Mouse (Mus musculus): ENCODE measurements at regions not wholly inside any gene's neighbourhood (a gene's known extent, or its start where the extent isn't known, plus 50 kb on each side); places are given as distances from the start of the nearest gene placed in this dataset.

GRCm38 (mm10) chr10:106113083-106113482 is 271.9 kb upstream of the Mettl25 start:
- no peak for TF ChIP-seq POLR2A (IDR thresholded peaks at IDR 0.05; ENCODE audit: borderline replicate concordance, extremely low read depth, insufficient read depth, insufficient read length, poor library complexity, severe bottlenecking)
- TF ChIP-seq CTCF (IDR thresholded peaks at IDR 0.05; ENCODE audit: borderline replicate concordance, extremely low read depth, insufficient read depth, insufficient read length): no peak
- DNase-seq (ENCODE audit: low read depth): no peak

- peak; percentile 58 for DNase-seq (ENCODE audit: low read depth)
- no peak for TF ChIP-seq POLR2A (IDR thresholded peaks at IDR 0.05; ENCODE audit: borderline replicate concordance, extremely low read depth, insufficient read depth, insufficient read length, poor library complexity, severe bottlenecking)
- TF ChIP-seq CTCF (IDR thresholded peaks at IDR 0.05; ENCODE audit: borderline replicate concordance, extremely low read depth, insufficient read depth, insufficient read length): no peak
Observed at GRCm38 (mm10) chr10:106114743-106115486, 273.7 kb upstream of the Mettl25 start.

- TF ChIP-seq POLR2A (IDR thresholded peaks at IDR 0.05; ENCODE audit: borderline replicate concordance, extremely low read depth, insufficient read depth, insufficient read length, poor library complexity, severe bottlenecking): no peak
- no peak for TF ChIP-seq CTCF (IDR thresholded peaks at IDR 0.05; ENCODE audit: borderline replicate concordance, extremely low read depth, insufficient read depth, insufficient read length)
- DNase-seq (ENCODE audit: low read depth): peak; percentile 13
Observed at GRCm38 (mm10) chr10:106121826-106122225, 280.6 kb upstream of the Mettl25 start.

GRCm38 (mm10) chr10:106122952-106123351 is 281.8 kb upstream of the Mettl25 start:
- TF ChIP-seq POLR2A (IDR thresholded peaks at IDR 0.05; ENCODE audit: borderline replicate concordance, extremely low read depth, insufficient read depth, insufficient read length, poor library complexity, severe bottlenecking) (no peak), CTCF (IDR thresholded peaks at IDR 0.05; ENCODE audit: borderline replicate concordance, extremely low read depth, insufficient read depth, insufficient read length) (no peak)
- DNase-seq (ENCODE audit: low read depth): peak; percentile 80

- no peak for TF ChIP-seq POLR2A (IDR thresholded peaks at IDR 0.05; ENCODE audit: borderline replicate concordance, extremely low read depth, insufficient read depth, insufficient read length, poor library complexity, severe bottlenecking)
- TF ChIP-seq CTCF (IDR thresholded peaks at IDR 0.05; ENCODE audit: borderline replicate concordance, extremely low read depth, insufficient read depth, insufficient read length): no peak
- DNase-seq (ENCODE audit: low read depth): no peak
Observed at GRCm38 (mm10) chr10:106172131-106172530, 298.0 kb upstream of the Ppfia2 start.

GRCm38 (mm10) chr10:106174433-106174832 is 295.7 kb upstream of the Ppfia2 start:
- DNase-seq (ENCODE audit: low read depth): peak; percentile 40
- TF ChIP-seq CTCF (IDR thresholded peaks at IDR 0.05; ENCODE audit: borderline replicate concordance, extremely low read depth, insufficient read depth, insufficient read length): no peak
- TF ChIP-seq POLR2A (IDR thresholded peaks at IDR 0.05; ENCODE audit: borderline replicate concordance, extremely low read depth, insufficient read depth, insufficient read length, poor library complexity, severe bottlenecking): no peak

GRCm38 (mm10) chr10:106179651-106180050 is 290.5 kb upstream of the Ppfia2 start:
- DNase-seq (ENCODE audit: low read depth): no peak
- TF ChIP-seq CTCF (IDR thresholded peaks at IDR 0.05; ENCODE audit: borderline replicate concordance, extremely low read depth, insufficient read depth, insufficient read length): no peak
- TF ChIP-seq POLR2A (IDR thresholded peaks at IDR 0.05; ENCODE audit: borderline replicate concordance, extremely low read depth, insufficient read depth, insufficient read length, poor library complexity, severe bottlenecking): no peak

- no peak for TF ChIP-seq CTCF (IDR thresholded peaks at IDR 0.05; ENCODE audit: borderline replicate concordance, extremely low read depth, insufficient read depth, insufficient read length)
- no peak for TF ChIP-seq POLR2A (IDR thresholded peaks at IDR 0.05; ENCODE audit: borderline replicate concordance, extremely low read depth, insufficient read depth, insufficient read length, poor library complexity, severe bottlenecking)
- peak; percentile 12 for DNase-seq (ENCODE audit: low read depth)
Observed at GRCm38 (mm10) chr10:106202566-106202965, 267.6 kb upstream of the Ppfia2 start.

- TF ChIP-seq POLR2A (IDR thresholded peaks at IDR 0.05; ENCODE audit: borderline replicate concordance, extremely low read depth, insufficient read depth, insufficient read length, poor library complexity, severe bottlenecking) (no peak), CTCF (IDR thresholded peaks at IDR 0.05; ENCODE audit: borderline replicate concordance, extremely low read depth, insufficient read depth, insufficient read length) (no peak)
- DNase-seq (ENCODE audit: low read depth): peak; percentile 53
Observed at GRCm38 (mm10) chr10:106224251-106224650, 245.9 kb upstream of the Ppfia2 start.

- peak; percentile 90 for DNase-seq (ENCODE audit: low read depth)
- TF ChIP-seq POLR2A (IDR thresholded peaks at IDR 0.05; ENCODE audit: borderline replicate concordance, extremely low read depth, insufficient read depth, insufficient read length, poor library complexity, severe bottlenecking): no peak
- TF ChIP-seq CTCF (IDR thresholded peaks at IDR 0.05; ENCODE audit: borderline replicate concordance, extremely low read depth, insufficient read depth, insufficient read length): no peak
Observed at GRCm38 (mm10) chr10:106242180-106242579, 228.0 kb upstream of the Ppfia2 start.

- TF ChIP-seq CTCF (IDR thresholded peaks at IDR 0.05; ENCODE audit: borderline replicate concordance, extremely low read depth, insufficient read depth, insufficient read length): no peak
- no peak for TF ChIP-seq POLR2A (IDR thresholded peaks at IDR 0.05; ENCODE audit: borderline replicate concordance, extremely low read depth, insufficient read depth, insufficient read length, poor library complexity, severe bottlenecking)
- peak; percentile 46 for DNase-seq (ENCODE audit: low read depth)
Observed at GRCm38 (mm10) chr10:106254106-106254505, 216.0 kb upstream of the Ppfia2 start.

- TF ChIP-seq CTCF (IDR thresholded peaks at IDR 0.05; ENCODE audit: borderline replicate concordance, extremely low read depth, insufficient read depth, insufficient read length) (no peak), POLR2A (IDR thresholded peaks at IDR 0.05; ENCODE audit: borderline replicate concordance, extremely low read depth, insufficient read depth, insufficient read length, poor library complexity, severe bottlenecking) (no peak)
- DNase-seq (ENCODE audit: low read depth): peak; percentile 66
Observed at GRCm38 (mm10) chr10:106259811-106260210, 210.3 kb upstream of the Ppfia2 start.
